Mouse (Mus musculus): Measurements from ENCODE around the gene C730034F03Rik.

Gene C730034F03Rik

GRCm38 (mm10) chr15:89474596-89475292, 45.4 kb downstream of the C730034F03Rik start:
- no peak for DNase-seq (ENCODE audit: low read depth, low spot score)

- no peak for DNase-seq (ENCODE audit: low read depth, low spot score)
These were observed 45.9 kb downstream of the C730034F03Rik start for GRCm38 (mm10) chr15:89475293-89475600.

GRCm38 (mm10) chr15:89475611-89476474, 46.5 kb downstream of the C730034F03Rik start:
- DNase-seq (ENCODE audit: low read depth, low spot score), result peak; percentile 80

- no peak for DNase-seq (ENCODE audit: low read depth, low spot score)
These were observed 47.1 kb downstream of the C730034F03Rik start for GRCm38 (mm10) chr15:89476475-89476815.

- DNase-seq (ENCODE audit: low read depth, low spot score), result no peak
These were observed 47.7 kb downstream of the C730034F03Rik start, which contains the start of gene Arsa for GRCm38 (mm10) chr15:89477091-89477491. TSS of gene Arsa (minus strand) at chr15:89477425.

- no peak for DNase-seq (ENCODE audit: low read depth, low spot score)
These were observed 48.4 kb downstream of the C730034F03Rik start for GRCm38 (mm10) chr15:89477806-89478205.

- DNase-seq (ENCODE audit: low read depth, low spot score), result no peak
These were observed 49.2 kb downstream of the C730034F03Rik start for GRCm38 (mm10) chr15:89478622-89479021.
